Mouse (Mus musculus): ENCODE results near the gene Cdh20. TPM values are rescaled to one million over a fixed set of nuclear protein-coding genes. Genes with fewer than 3 reads are reported as not detected.

Gene Cdh20
- total and polyA plus RNA-seq, 2 experiments from 2014 or later: 5.6 to 17.0 TPM

GRCm38 (mm10) chr1:104997814-104998213, 229.5 kb downstream of the Cdh20 start:
- no peaks in the 10 kb centered on the region for H3K9me3 ChIP-seq (ENCODE audit: low read length)
- H3K9ac ChIP-seq (replicated peaks; ENCODE audit: low read length): no peak overlapping the region
- no peak overlapping the region for H3K4me2 ChIP-seq (ENCODE audit: low read depth, low read length)
- no peak for ATAC-seq
- no peak for TF ChIP-seq CTCF (IDR thresholded peaks at IDR 0.05; ENCODE audit: low read depth)
- H3K36me3 ChIP-seq (ENCODE audit: insufficient read depth, low read length): no peaks in the 10 kb centered on the region
- no peaks in the 10 kb centered on the region for H3K4me1 ChIP-seq (ENCODE audit: insufficient read depth, low read length)
- no peak overlapping the region for H3K4me3 ChIP-seq (ENCODE audit: low read length)
- no peak overlapping the region for H3K27ac ChIP-seq
- no peaks in the 10 kb centered on the region for H3K27me3 ChIP-seq (ENCODE audit: insufficient read depth, low read length)
- DNase-seq (ENCODE audit: low spot score): no peak
- 71% methylated on average over 2 of the region's 2 CpGs for WGBS

- H3K9me3 ChIP-seq (ENCODE audit: low read length): no peaks in the 10 kb centered on the region
- no peak overlapping the region for H3K27ac ChIP-seq
- H3K4me3 ChIP-seq (ENCODE audit: low read length): no peak overlapping the region
- no peak overlapping the region for H3K9ac ChIP-seq (replicated peaks; ENCODE audit: low read length)
- no peaks in the 10 kb centered on the region for H3K4me1 ChIP-seq (ENCODE audit: insufficient read depth, low read length)
- no peak overlapping the region for H3K4me2 ChIP-seq (ENCODE audit: low read depth, low read length)
- ATAC-seq (peak; percentile 94), DNase-seq (ENCODE audit: low spot score) (peak; percentile 80)
- WGBS: 21% methylated on average over 1 of the region's 1 CpGs
- H3K27me3 ChIP-seq (ENCODE audit: insufficient read depth, low read length): no peaks in the 10 kb centered on the region
- peak; percentile 23 for TF ChIP-seq CTCF (IDR thresholded peaks at IDR 0.05; ENCODE audit: low read depth)
- H3K36me3 ChIP-seq (ENCODE audit: insufficient read depth, low read length): no peaks in the 10 kb centered on the region
These were observed 233.8 kb downstream of the Cdh20 start for GRCm38 (mm10) chr1:105002179-105002578.

GRCm38 (mm10) chr1:105003786-105004185, 235.5 kb downstream of the Cdh20 start:
- Histone ChIP-seq H3K27ac (no peak overlapping the region), H3K36me3 (ENCODE audit: insufficient read depth, low read length) (no peaks in the 10 kb centered on the region), H3K4me2 (ENCODE audit: low read depth, low read length) (no peak overlapping the region), H3K27me3 (ENCODE audit: insufficient read depth, low read length) (no peaks in the 10 kb centered on the region), H3K4me1 (ENCODE audit: insufficient read depth, low read length) (no peaks in the 10 kb centered on the region), H3K9me3 (ENCODE audit: low read length) (no peaks in the 10 kb centered on the region), H3K9ac (replicated peaks; ENCODE audit: low read length) (no peak overlapping the region), H3K4me3 (ENCODE audit: low read length) (no peak overlapping the region)
- no peak for TF ChIP-seq CTCF (IDR thresholded peaks at IDR 0.05; ENCODE audit: low read depth)
- 69% methylated on average over 1 of the region's 1 CpGs for WGBS
- DNase-seq (ENCODE audit: low spot score) (peak; percentile 29), ATAC-seq (no peak)

- Histone ChIP-seq H3K9ac (replicated peaks; ENCODE audit: low read length) (no peak overlapping the region), H3K4me3 (ENCODE audit: low read length) (no peak overlapping the region), H3K27me3 (ENCODE audit: insufficient read depth, low read length) (no peaks in the 10 kb centered on the region), H3K36me3 (ENCODE audit: insufficient read depth, low read length) (no peaks in the 10 kb centered on the region), H3K9me3 (ENCODE audit: low read length) (no peaks in the 10 kb centered on the region), H3K27ac (no peak overlapping the region), H3K4me2 (ENCODE audit: low read depth, low read length) (no peak overlapping the region), H3K4me1 (ENCODE audit: insufficient read depth, low read length) (no peaks in the 10 kb centered on the region)
- TF ChIP-seq CTCF (IDR thresholded peaks at IDR 0.05; ENCODE audit: low read depth): no peak
- no peak for DNase-seq (ENCODE audit: low spot score)
- no peak for ATAC-seq
- 19% methylated on average over 2 of the region's 2 CpGs for WGBS
These were observed 244.3 kb downstream of the Cdh20 start for GRCm38 (mm10) chr1:105012616-105013015.

- WGBS: 67% methylated on average over 1 of the region's 1 CpGs
- no peak for ATAC-seq
These were observed 245.0 kb downstream of the Cdh20 start for GRCm38 (mm10) chr1:105013291-105013690.

GRCm38 (mm10) chr1:105041668-105042067, 273.3 kb downstream of the Cdh20 start:
- TF ChIP-seq CTCF (IDR thresholded peaks at IDR 0.05; ENCODE audit: low read depth): no peak
- H3K9me3 ChIP-seq (ENCODE audit: low read length): no peaks in the 10 kb centered on the region
- ATAC-seq (no peak), DNase-seq (ENCODE audit: low spot score) (no peak)
- no peaks in the 10 kb centered on the region for H3K4me1 ChIP-seq (ENCODE audit: insufficient read depth, low read length)
- H3K27ac ChIP-seq: no peak overlapping the region
- no peaks in the 10 kb centered on the region for H3K36me3 ChIP-seq (ENCODE audit: insufficient read depth, low read length)
- WGBS: 93% methylated on average over 3 of the region's 3 CpGs
- H3K27me3 ChIP-seq (ENCODE audit: insufficient read depth, low read length): no peaks in the 10 kb centered on the region
- no peak overlapping the region for H3K4me2 ChIP-seq (ENCODE audit: low read depth, low read length)
- no peak overlapping the region for H3K4me3 ChIP-seq (ENCODE audit: low read length)
- no peak overlapping the region for H3K9ac ChIP-seq (replicated peaks; ENCODE audit: low read length)

More at GRCm38 (mm10) chr1:105013291-105013690, 245.0 kb downstream of the Cdh20 start:
- no peak for TF ChIP-seq CTCF (IDR thresholded peaks at IDR 0.05; ENCODE audit: low read depth)
- Histone ChIP-seq H3K9ac (replicated peaks; ENCODE audit: low read length) (no peak overlapping the region), H3K9me3 (ENCODE audit: low read length) (no peaks in the 10 kb centered on the region), H3K4me2 (ENCODE audit: low read depth, low read length) (no peak overlapping the region), H3K27ac (no peak overlapping the region), H3K4me3 (ENCODE audit: low read length) (no peak overlapping the region), H3K4me1 (ENCODE audit: insufficient read depth, low read length) (no peaks in the 10 kb centered on the region), H3K27me3 (ENCODE audit: insufficient read depth, low read length) (no peaks in the 10 kb centered on the region), H3K36me3 (ENCODE audit: insufficient read depth, low read length) (no peaks in the 10 kb centered on the region)
- DNase-seq (ENCODE audit: low spot score): no peak
